Mouse (Mus musculus) limb, embryonic 12.5 days (tissue): ENCODE results near the gene R3hdm2. TPM values are rescaled to one million over a fixed set of nuclear protein-coding genes. Genes with fewer than 3 reads are reported as not detected.

Source experiments
- ATAC-seq: fragments of 200-750 bp; cut with Nextera tagmentation; 2 replicates; pipeline ENCODE4 v1.8.0; 2017; ENCODE audit warnings: low read depth, moderate TSS enrichment; ENCODE audit not compliant: insufficient number of reproducible peaks, insufficient read depth, low FRiP score, low TSS enrichment
- H3K27ac ChIP-seq: fragments of 300-500 bp; sonication (generic); 2 replicates; pipeline ENCODE4 v1.5.1; 2016; ENCODE audit warnings: mild to moderate bottlenecking, moderate library complexity
- H3K27me3 ChIP-seq: fragments of 300-500 bp; sonication (generic); 2 replicates; pipeline ENCODE4 v1.6.1; 2016; ENCODE audit warnings: mild to moderate bottlenecking, moderate library complexity
- H3K36me3 ChIP-seq: fragments of 300-500 bp; sonication (generic); 2 replicates; pipeline ENCODE4 v1.6.1; 2016; ENCODE audit warnings: mild to moderate bottlenecking, moderate library complexity
- H3K4me1 ChIP-seq: fragments of 300-500 bp; sonication (generic); replicated peaks from 2 replicates; pipeline ENCODE4 v1.6.1; 2016
- H3K4me2 ChIP-seq: fragments of 300-500 bp; sonication (generic); 2 replicates; pipeline ENCODE4 v1.6.1; 2016; ENCODE audit warnings: mild to moderate bottlenecking, moderate library complexity
- H3K4me3 ChIP-seq: fragments of 300-500 bp; sonication (generic); replicated peaks from 2 replicates; pipeline ENCODE4 v1.5.1; 2016; ENCODE audit warnings: mild to moderate bottlenecking
- H3K9ac ChIP-seq: fragments of 300-500 bp; sonication (generic); replicated peaks from 2 replicates; pipeline ENCODE4 v1.6.1; 2016; ENCODE audit warnings: mild to moderate bottlenecking, moderate library complexity
- H3K9me3 ChIP-seq: fragments of 300-500 bp; sonication (generic); 2 replicates; pipeline ENCODE4 v1.6.1; 2016; ENCODE audit warnings: mild to moderate bottlenecking, moderate library complexity
- WGBS: fragments of 180-500 bp; shearing (Covaris S2); methylation state at CpG from one replicate; pipeline ENCODE4 v1.1.7; 2016; 5-methylcytosine and 5-hydroxymethylcytosine counted together
- polyA plus RNA-seq: library from polyadenylated mRNA; unstranded; fragments of >200 nt; fragmentation: Nextera tagmentation; extraction: Ambion mirVana; gene quantifications from 2 replicates; pipeline ENCODE4 v1.2.1, GENCODE M21; 2016

Gene R3hdm2
- polyA plus RNA-seq, 1 experiment from 2014 or later: 45.6 TPM

GRCm38 (mm10) chr10:127514111-127514698 is 134.1 kb downstream of the R3hdm2 start:
- H3K4me2 ChIP-seq: peak overlapping the region; percentile 95
- H3K9ac ChIP-seq: no peak overlapping the region; the same call in 1 of the 2 replicates
- peaks cover 84% of the 10 kb centered on the region for H3K4me1 ChIP-seq
- 13% methylated on average over 13 of the region's 13 CpGs for WGBS
- no peaks in the 10 kb centered on the region for H3K9me3 ChIP-seq
- peaks cover 22% of the 10 kb centered on the region for H3K36me3 ChIP-seq
- ATAC-seq: no peak
- H3K27me3 ChIP-seq: peaks cover 89% of the 10 kb centered on the region
- H3K4me3 ChIP-seq: peak overlapping the region; percentile 50; the same call in 1 of the 2 replicates
- H3K27ac ChIP-seq: no peak overlapping the region

GRCm38 (mm10) chr10:127514764-127515163 is 134.6 kb downstream of the R3hdm2 start, which contains the start of gene Ndufa4l2:
Gene Ndufa4l2, plus strand, starts transcription at chr10:127514967.
- peaks cover 28% of the 10 kb centered on the region for H3K36me3 ChIP-seq
- no peak within 1 kb of the TSS for H3K27ac ChIP-seq
- H3K9ac ChIP-seq: peak within 1 kb of the TSS; percentile 12; the same call in 1 of the 2 replicates
- no peaks in the 10 kb centered on the region for H3K9me3 ChIP-seq
- peak within 1 kb of the TSS; percentile 50 for H3K4me3 ChIP-seq
- peak within 1 kb of the TSS; percentile 95 for H3K4me2 ChIP-seq
- H3K4me1 ChIP-seq: peaks cover 79% of the 10 kb centered on the region
- no peak for ATAC-seq
- H3K27me3 ChIP-seq: peaks cover 83% of the 10 kb centered on the region
- WGBS: 11% methylated on average over 6 of the region's 6 CpGs

GRCm38 (mm10) chr10:127515271-127515982 is 135.3 kb downstream of the R3hdm2 start:
- WGBS: 25% methylated on average over 9 of the region's 9 CpGs
- ATAC-seq: no peak
- Histone ChIP-seq H3K9me3 (no peaks in the 10 kb centered on the region), H3K36me3 (peaks cover 34% of the 10 kb centered on the region), H3K4me2 (0 out of 2 replicates have a peak overlapping the region, but pooled peaks have one; percentile 4), H3K27me3 (peaks cover 76% of the 10 kb centered on the region), H3K9ac (no peak overlapping the region), H3K27ac (no peak overlapping the region), H3K4me3 (no peak overlapping the region), H3K4me1 (peaks cover 73% of the 10 kb centered on the region)

GRCm38 (mm10) chr10:127515983-127516459 is 135.9 kb downstream of the R3hdm2 start:
- H3K4me3 ChIP-seq: no peak overlapping the region
- peaks cover 38% of the 10 kb centered on the region for H3K36me3 ChIP-seq
- H3K27ac ChIP-seq: no peak overlapping the region
- peaks cover 73% of the 10 kb centered on the region for H3K4me1 ChIP-seq
- 16% methylated on average over 8 of the region's 8 CpGs for WGBS
- peaks cover 70% of the 10 kb centered on the region for H3K27me3 ChIP-seq
- 0 out of 2 replicates have a peak overlapping the region, but pooled peaks have one; percentile 28 for H3K9ac ChIP-seq
- ATAC-seq: no peak
- H3K4me2 ChIP-seq: peak overlapping the region; percentile 50
- H3K9me3 ChIP-seq: no peaks in the 10 kb centered on the region

- peak overlapping the region; percentile 28 for H3K9ac ChIP-seq
- no peak for ATAC-seq
Observed at GRCm38 (mm10) chr10:127516576-127517260, 136.6 kb downstream of the R3hdm2 start.

GRCm38 (mm10) chr10:127517941-127518340 is 137.8 kb downstream of the R3hdm2 start:
- H3K9me3 ChIP-seq: no peaks in the 10 kb centered on the region
- 93% methylated on average over 22 of the region's 22 CpGs for WGBS
- H3K9ac ChIP-seq: no peak overlapping the region
- H3K36me3 ChIP-seq: peaks cover 38% of the 10 kb centered on the region
- peaks cover 55% of the 10 kb centered on the region for H3K27me3 ChIP-seq
- no peak for ATAC-seq
- peaks cover 65% of the 10 kb centered on the region for H3K4me1 ChIP-seq
- H3K4me3 ChIP-seq: no peak overlapping the region
- H3K4me2 ChIP-seq: no peak overlapping the region
- H3K27ac ChIP-seq: no peak overlapping the region

More at GRCm38 (mm10) chr10:127516576-127517260, 136.6 kb downstream of the R3hdm2 start:
- H3K4me1 ChIP-seq: peaks cover 73% of the 10 kb centered on the region
- H3K4me2 ChIP-seq: peak overlapping the region; percentile 50
- no peak overlapping the region for H3K27ac ChIP-seq
- H3K9me3 ChIP-seq: no peaks in the 10 kb centered on the region
- peaks cover 38% of the 10 kb centered on the region for H3K36me3 ChIP-seq
- H3K4me3 ChIP-seq: peak overlapping the region; percentile 5; the same call in 1 of the 2 replicates
- H3K27me3 ChIP-seq: peaks cover 63% of the 10 kb centered on the region
- WGBS: 9% methylated on average over 30 of the region's 30 CpGs

GRCm38 (mm10) chr10:127519041-127519701 is 139.0 kb downstream of the R3hdm2 start:
- H3K27me3 ChIP-seq: peaks cover 54% of the 10 kb centered on the region
- peaks cover 38% of the 10 kb centered on the region for H3K36me3 ChIP-seq
- peaks cover 55% of the 10 kb centered on the region for H3K4me1 ChIP-seq
- no peak for ATAC-seq
- no peak overlapping the region for H3K9ac ChIP-seq
- 97% methylated on average over 25 of the region's 26 CpGs for WGBS
- H3K4me2 ChIP-seq: no peak overlapping the region
- H3K9me3 ChIP-seq: no peaks in the 10 kb centered on the region
- no peak overlapping the region for H3K27ac ChIP-seq
- no peak overlapping the region for H3K4me3 ChIP-seq

GRCm38 (mm10) chr10:127519903-127520713 is 140.0 kb downstream of the R3hdm2 start:
- H3K4me2 ChIP-seq: peak overlapping the region; percentile 82; the same call in 1 of the 2 replicates

GRCm38 (mm10) chr10:127520714-127521357 is 140.7 kb downstream of the R3hdm2 start:
- Histone ChIP-seq H3K4me1 (peaks cover 55% of the 10 kb centered on the region), H3K4me2 (peak overlapping the region; percentile 82), H3K4me3 (0 out of 2 replicates have a peak overlapping the region, but pooled peaks have one; percentile 2), H3K27me3 (peaks cover 54% of the 10 kb centered on the region), H3K36me3 (peaks cover 38% of the 10 kb centered on the region), H3K9ac (no peak overlapping the region; the same call in 1 of the 2 replicates), H3K27ac (no peak overlapping the region), H3K9me3 (no peaks in the 10 kb centered on the region)
- WGBS: 87% methylated on average over 20 of the region's 20 CpGs
- no peak for ATAC-seq

More at GRCm38 (mm10) chr10:127519903-127520713, 140.0 kb downstream of the R3hdm2 start:
- no peaks in the 10 kb centered on the region for H3K9me3 ChIP-seq
- ATAC-seq: no peak
- peaks cover 55% of the 10 kb centered on the region for H3K4me1 ChIP-seq
- no peak overlapping the region; the same call in 1 of the 2 replicates for H3K4me3 ChIP-seq
- WGBS: 95% methylated on average over 37 of the region's 37 CpGs
- peaks cover 54% of the 10 kb centered on the region for H3K27me3 ChIP-seq
- peaks cover 38% of the 10 kb centered on the region for H3K36me3 ChIP-seq
- no peak overlapping the region for H3K27ac ChIP-seq
- H3K9ac ChIP-seq: no peak overlapping the region
